Mouse (Mus musculus): ENCODE measurements around the gene Btg3. TPM values are rescaled to one million over a fixed set of nuclear protein-coding genes. Genes with fewer than 3 reads are reported as not detected.
A peak's percentile ranks its signal among the peaks of the same experiment; 100 is the strongest.

Gene Btg3
- polyA plus RNA-seq, 1 experiment = 7.7 TPM

- Histone ChIP-seq H3K4me1 (ENCODE audit: control insufficient read depth, insufficient read depth, low read length) (no peaks in the 10 kb centered on the region), H3K36me3 (ENCODE audit: control insufficient read depth, insufficient read depth, low read length) (no peaks in the 10 kb centered on the region), H3K27me3 (ENCODE audit: control insufficient read depth, insufficient read depth, low read length) (no peaks in the 10 kb centered on the region), H3K27ac (ENCODE audit: control insufficient read depth, insufficient read depth, low read depth, low read length) (no peak overlapping the region), H3K4me3 (ENCODE audit: control insufficient read depth, low read depth, low read length) (no peak overlapping the region)
- TF ChIP-seq POLR2A (IDR thresholded peaks at IDR 0.05; ENCODE audit: control insufficient read depth, low read depth, low read length) (no peak), CTCF (IDR thresholded peaks at IDR 0.05; ENCODE audit: control insufficient read depth, insufficient read depth, insufficient replicate concordance, low read depth, low read length) (no peak)
Measured at GRCm38 (mm10) chr16:78327562-78327961, 49.4 kb downstream of the Btg3 start.

GRCm38 (mm10) chr16:78325972-78326848 lies 50.8 kb downstream of the Btg3 start:
- TF ChIP-seq CTCF (IDR thresholded peaks at IDR 0.05; ENCODE audit: control insufficient read depth, insufficient read depth, insufficient replicate concordance, low read depth, low read length) (no peak), POLR2A (IDR thresholded peaks at IDR 0.05; ENCODE audit: control insufficient read depth, low read depth, low read length) (no peak)
- Histone ChIP-seq H3K4me3 (ENCODE audit: control insufficient read depth, low read depth, low read length) (no peak overlapping the region), H3K4me1 (ENCODE audit: control insufficient read depth, insufficient read depth, low read length) (no peaks in the 10 kb centered on the region), H3K27me3 (ENCODE audit: control insufficient read depth, insufficient read depth, low read length) (no peaks in the 10 kb centered on the region), H3K27ac (ENCODE audit: control insufficient read depth, insufficient read depth, low read depth, low read length) (no peak overlapping the region), H3K36me3 (ENCODE audit: control insufficient read depth, insufficient read depth, low read length) (no peaks in the 10 kb centered on the region)

- no peak overlapping the region for H3K4me3 ChIP-seq (ENCODE audit: control insufficient read depth, low read depth, low read length)
- H3K36me3 ChIP-seq (ENCODE audit: control insufficient read depth, insufficient read depth, low read length) = no peaks in the 10 kb centered on the region
- no peaks in the 10 kb centered on the region for H3K4me1 ChIP-seq (ENCODE audit: control insufficient read depth, insufficient read depth, low read length)
- H3K27me3 ChIP-seq (ENCODE audit: control insufficient read depth, insufficient read depth, low read length) = no peaks in the 10 kb centered on the region
- no peak overlapping the region for H3K27ac ChIP-seq (ENCODE audit: control insufficient read depth, insufficient read depth, low read depth, low read length)
- TF ChIP-seq POLR2A (IDR thresholded peaks at IDR 0.05; ENCODE audit: control insufficient read depth, low read depth, low read length) (no peak), CTCF (IDR thresholded peaks at IDR 0.05; ENCODE audit: control insufficient read depth, insufficient read depth, insufficient replicate concordance, low read depth, low read length) (no peak)
Measured at GRCm38 (mm10) chr16:78322140-78322539, 54.9 kb downstream of the Btg3 start.

- no peak overlapping the region for H3K27ac ChIP-seq (ENCODE audit: control insufficient read depth, insufficient read depth, low read depth, low read length)
- H3K36me3 ChIP-seq (ENCODE audit: control insufficient read depth, insufficient read depth, low read length) = no peaks in the 10 kb centered on the region
- H3K27me3 ChIP-seq (ENCODE audit: control insufficient read depth, insufficient read depth, low read length) = no peaks in the 10 kb centered on the region
- TF ChIP-seq POLR2A (IDR thresholded peaks at IDR 0.05; ENCODE audit: control insufficient read depth, low read depth, low read length) (no peak), CTCF (IDR thresholded peaks at IDR 0.05; ENCODE audit: control insufficient read depth, insufficient read depth, insufficient replicate concordance, low read depth, low read length) (no peak)
- H3K4me3 ChIP-seq (ENCODE audit: control insufficient read depth, low read depth, low read length) = no peak overlapping the region
- H3K4me1 ChIP-seq (ENCODE audit: control insufficient read depth, insufficient read depth, low read length) = no peaks in the 10 kb centered on the region
Measured at GRCm38 (mm10) chr16:78321559-78321958, 55.4 kb downstream of the Btg3 start.

GRCm38 (mm10) chr16:78319711-78320110 lies 57.3 kb downstream of the Btg3 start:
- Histone ChIP-seq H3K36me3 (ENCODE audit: control insufficient read depth, insufficient read depth, low read length) (no peaks in the 10 kb centered on the region), H3K27me3 (ENCODE audit: control insufficient read depth, insufficient read depth, low read length) (no peaks in the 10 kb centered on the region), H3K4me3 (ENCODE audit: control insufficient read depth, low read depth, low read length) (no peak overlapping the region), H3K27ac (ENCODE audit: control insufficient read depth, insufficient read depth, low read depth, low read length) (no peak overlapping the region), H3K4me1 (ENCODE audit: control insufficient read depth, insufficient read depth, low read length) (no peaks in the 10 kb centered on the region)
- TF ChIP-seq CTCF (IDR thresholded peaks at IDR 0.05; ENCODE audit: control insufficient read depth, insufficient read depth, insufficient replicate concordance, low read depth, low read length) (no peak), POLR2A (IDR thresholded peaks at IDR 0.05; ENCODE audit: control insufficient read depth, low read depth, low read length) (no peak)

- Histone ChIP-seq H3K27me3 (ENCODE audit: control insufficient read depth, insufficient read depth, low read length) (no peaks in the 10 kb centered on the region), H3K4me3 (ENCODE audit: control insufficient read depth, low read depth, low read length) (no peak overlapping the region), H3K36me3 (ENCODE audit: control insufficient read depth, insufficient read depth, low read length) (no peaks in the 10 kb centered on the region), H3K27ac (ENCODE audit: control insufficient read depth, insufficient read depth, low read depth, low read length) (no peak overlapping the region), H3K4me1 (ENCODE audit: control insufficient read depth, insufficient read depth, low read length) (no peaks in the 10 kb centered on the region)
- TF ChIP-seq POLR2A (IDR thresholded peaks at IDR 0.05; ENCODE audit: control insufficient read depth, low read depth, low read length) (no peak), CTCF (IDR thresholded peaks at IDR 0.05; ENCODE audit: control insufficient read depth, insufficient read depth, insufficient replicate concordance, low read depth, low read length) (no peak)
Measured at GRCm38 (mm10) chr16:78317960-78318359, 59.0 kb downstream of the Btg3 start.

- H3K4me1 ChIP-seq (ENCODE audit: control insufficient read depth, insufficient read depth, low read length) = no peaks in the 10 kb centered on the region
- H3K27me3 ChIP-seq (ENCODE audit: control insufficient read depth, insufficient read depth, low read length) = no peaks in the 10 kb centered on the region
- no peak for TF ChIP-seq POLR2A (IDR thresholded peaks at IDR 0.05; ENCODE audit: control insufficient read depth, low read depth, low read length)
- TF ChIP-seq CTCF (IDR thresholded peaks at IDR 0.05; ENCODE audit: control insufficient read depth, insufficient read depth, insufficient replicate concordance, low read depth, low read length) = peak; percentile 54; the same call in 1 of the 2 replicates
- H3K4me3 ChIP-seq (ENCODE audit: control insufficient read depth, low read depth, low read length) = no peak overlapping the region
- no peaks in the 10 kb centered on the region for H3K36me3 ChIP-seq (ENCODE audit: control insufficient read depth, insufficient read depth, low read length)
- H3K27ac ChIP-seq (ENCODE audit: control insufficient read depth, insufficient read depth, low read depth, low read length) = no peak overlapping the region
Measured at GRCm38 (mm10) chr16:78316849-78317248, 60.1 kb downstream of the Btg3 start.
